Mouse (Mus musculus): Measurements from ENCODE around the gene Mum1.

GRCm38 (mm10) chr10:80250573-80250972 lies 24.3 kb downstream of the Mum1 start:
- TF ChIP-seq CTCF (IDR thresholded peaks at IDR 0.05; ENCODE audit: borderline replicate concordance, insufficient read depth, low read length): no peak
- TF ChIP-seq POLR2A (IDR thresholded peaks at IDR 0.05; ENCODE audit: low read depth, low read length): no peak

All from embryonic fibroblast, embryonic 13.5 days (primary cell).